ENCODE assay signal across 25 mouse cellular contexts in genomic region chr7:99378870-99379269, GRCm38 (mm10). TPM values are rescaled to one million over a fixed set of nuclear protein-coding genes. Genes with fewer than 3 reads are reported as not detected.
DNase-seq lines count a peak whose midpoint lies in the region; ATAC-seq and TF ChIP-seq lines count a peak whose summit lies in the region.
"Had no signal": no experiment of that assay in that cellular context is flagged by ENCODE, and none has a peak within 500 bp of the region (broad histone marks: within the 10 kb centered on the region; RNA-seq: fewer than 3 reads in every experiment).

No protein-coding gene starts in this region.

- no peak for TF ChIP-seq CTCF in heart, adult 2 months (IDR thresholded peaks at IDR 0.05)

- no peaks in the 10 kb centered on the region for H3K27me3 ChIP-seq in heart, embryonic 16.5 days (ENCODE audit: control insufficient read depth, insufficient read depth, low read length)
- H3K27me3 ChIP-seq in heart, adult 2 months (ENCODE audit: control insufficient read depth, insufficient read depth, low read length), result no peaks in the 10 kb centered on the region
- peaks cover 25% of the 10 kb centered on the region for H3K27me3 ChIP-seq in midbrain, embryonic 10.5 days (ENCODE audit: low read depth, poor library complexity, severe bottlenecking)
- H3K27me3 ChIP-seq in midbrain, embryonic 13.5 days, result no peaks in the 10 kb centered on the region
- H3K27me3 ChIP-seq in embryonic facial prominence, embryonic 10.5 days (replicated peaks; ENCODE audit: low read depth, poor library complexity, severe bottlenecking), result peaks cover 20% of the 10 kb centered on the region
- H3K27me3 ChIP-seq in neural tube, embryonic 13.5 days, result no peaks in the 10 kb centered on the region
- H3K27me3 ChIP-seq: lung, embryonic 15.5 days had no signal

- TF ChIP-seq EP300 in heart, adult 2 months (IDR thresholded peaks at IDR 0.05; ENCODE audit: insufficient read depth, low read depth, low read length), result no peak

- H3K4me2 ChIP-seq in heart, embryonic 16.5 days (ENCODE audit: low read depth, low read length), result no peak overlapping the region
- H3K4me2 ChIP-seq in midbrain, embryonic 13.5 days (replicated peaks), result no peak overlapping the region
- H3K4me2 ChIP-seq in neural tube, embryonic 13.5 days, result no peak overlapping the region
- H3K4me2 ChIP-seq: liver, embryonic 15.5 days; lung, embryonic 15.5 days; midbrain, embryonic 11.5 days had no signal

- no peak for DNase-seq in heart, adult 2 months
- DNase-seq in midbrain, embryonic 10.5 days (ENCODE audit: low spot score), result no peak
- DNase-seq in embryonic facial prominence, embryonic 10.5 days (ENCODE audit: low spot score), result no peak
- DNase-seq: adrenal gland, postnatal 10 days; cerebellum, adult 2 months; cerebellum, postnatal 36 days; forebrain, postnatal 0 days; gastrocnemius, postnatal 14 days; heart, adult 11 months; heart, postnatal 36 days; kidney, adult 2 months; kidney, postnatal 25 days; liver; lung, postnatal 4 days; thymus, adult 18-20 months; thymus, postnatal 4 days had no signal

- no peak for ATAC-seq in heart, embryonic 16.5 days (replicated peaks; ENCODE audit: extremely low read depth, insufficient read depth, low FRiP score)
- ATAC-seq in midbrain, embryonic 13.5 days, result no peak
- no peak for ATAC-seq in neural tube, embryonic 13.5 days (ENCODE audit: low read depth)
- no peak for ATAC-seq in CD4-positive, CD25-positive, alpha-beta regulatory T cell, adult 4 months
- ATAC-seq: forebrain, postnatal 0 days had no signal

- no peaks in the 10 kb centered on the region for H3K79me2 ChIP-seq in heart, adult 2 months (replicated peaks; ENCODE audit: control insufficient read depth, insufficient read depth, low read length)

- peaks cover 22% of the 10 kb centered on the region for H3K4me1 ChIP-seq in heart, embryonic 16.5 days (ENCODE audit: control insufficient read depth, insufficient read depth, low read length)
- peaks cover 8% of the 10 kb centered on the region for H3K4me1 ChIP-seq in heart, adult 2 months (ENCODE audit: control insufficient read depth, insufficient read depth, low read length)
- H3K4me1 ChIP-seq in midbrain, embryonic 10.5 days, result peaks cover 55% of the 10 kb centered on the region
- peaks cover 30% of the 10 kb centered on the region for H3K4me1 ChIP-seq in midbrain, embryonic 13.5 days (replicated peaks)
- H3K4me1 ChIP-seq in embryonic facial prominence, embryonic 10.5 days, result peaks cover 50% of the 10 kb centered on the region
- H3K4me1 ChIP-seq in neural tube, embryonic 13.5 days (replicated peaks), result peaks cover 43% of the 10 kb centered on the region

- H3K27ac ChIP-seq in heart, embryonic 16.5 days (ENCODE audit: low read length), result no peak overlapping the region
- H3K27ac ChIP-seq in heart, adult 2 months, result no peak overlapping the region
- H3K27ac ChIP-seq in midbrain, embryonic 10.5 days (replicated peaks), result peak overlapping the region; percentile 10
- no peak overlapping the region for H3K27ac ChIP-seq in midbrain, embryonic 13.5 days
- H3K27ac ChIP-seq in embryonic facial prominence, embryonic 10.5 days (replicated peaks), result peak overlapping the region; percentile 52
- H3K27ac ChIP-seq in neural tube, embryonic 13.5 days (replicated peaks), result no peak overlapping the region
- H3K27ac ChIP-seq: layer of hippocampus, adult 2 months; limb, embryonic 10.5 days; liver, embryonic 15.5 days; lung, embryonic 15.5 days had no signal

- H3K4me3 ChIP-seq in heart, embryonic 16.5 days (ENCODE audit: low read length), result no peak overlapping the region
- H3K4me3 ChIP-seq in heart, adult 2 months, result no peak overlapping the region
- H3K4me3 ChIP-seq in midbrain, embryonic 10.5 days, result no peak overlapping the region
- no peak overlapping the region for H3K4me3 ChIP-seq in midbrain, embryonic 13.5 days (replicated peaks)
- H3K4me3 ChIP-seq in embryonic facial prominence, embryonic 10.5 days, result no peak overlapping the region
- H3K4me3 ChIP-seq in neural tube, embryonic 13.5 days, result no peak overlapping the region
- H3K4me3 ChIP-seq: layer of hippocampus, adult 2 months; limb, embryonic 10.5 days; liver, embryonic 15.5 days; lung, embryonic 15.5 days had no signal

- no peaks in the 10 kb centered on the region for H3K9me3 ChIP-seq in heart, embryonic 16.5 days (replicated peaks; ENCODE audit: control insufficient read depth, low read length)
- no peaks in the 10 kb centered on the region for H3K9me3 ChIP-seq in midbrain, embryonic 10.5 days (replicated peaks)
- H3K9me3 ChIP-seq in midbrain, embryonic 13.5 days, result no peaks in the 10 kb centered on the region
- H3K9me3 ChIP-seq in embryonic facial prominence, embryonic 10.5 days, result no peaks in the 10 kb centered on the region
- H3K9me3 ChIP-seq in neural tube, embryonic 13.5 days, result no peaks in the 10 kb centered on the region
- H3K9me3 ChIP-seq: limb, embryonic 10.5 days; liver, embryonic 15.5 days; lung, embryonic 15.5 days had no signal

- H3K9ac ChIP-seq in heart, embryonic 16.5 days (ENCODE audit: low read length), result peak overlapping the region; percentile 27; the same call in 1 of the 2 replicates
- no peak overlapping the region for H3K9ac ChIP-seq in heart, adult 2 months (ENCODE audit: low read depth, low read length)
- H3K9ac ChIP-seq in midbrain, embryonic 13.5 days (replicated peaks), result no peak overlapping the region
- 0 out of 2 replicates have a peak overlapping the region, but pooled peaks have one; percentile 31 for H3K9ac ChIP-seq in neural tube, embryonic 13.5 days
- H3K9ac ChIP-seq: forebrain, postnatal 0 days; liver, embryonic 15.5 days; lung, embryonic 15.5 days had no signal

- intact Hi-C loops in heart, adult 2 months (cut with DNase I), result loop anchor here (10.0 kb wide), 1 partner anchor 176 kb away; no protein-coding TSS in a partner anchor

- no peaks in the 10 kb centered on the region for H3K36me3 ChIP-seq in heart, embryonic 16.5 days (ENCODE audit: control insufficient read depth, insufficient read depth)
- no peaks in the 10 kb centered on the region for H3K36me3 ChIP-seq in heart, adult 2 months (ENCODE audit: control insufficient read depth, insufficient read depth, low read length)
- no peaks in the 10 kb centered on the region for H3K36me3 ChIP-seq in midbrain, embryonic 10.5 days
- H3K36me3 ChIP-seq in midbrain, embryonic 13.5 days, result no peaks in the 10 kb centered on the region
- H3K36me3 ChIP-seq in embryonic facial prominence, embryonic 10.5 days (replicated peaks), result no peaks in the 10 kb centered on the region
- no peaks in the 10 kb centered on the region for H3K36me3 ChIP-seq in neural tube, embryonic 13.5 days
- H3K36me3 ChIP-seq: limb, embryonic 10.5 days; liver, embryonic 15.5 days; lung, embryonic 15.5 days had no signal

- 50% methylated on average over 8 of the region's 8 CpGs for WGBS in heart, embryonic 16.5 days
- 65% methylated on average over 8 of the region's 8 CpGs for WGBS in heart, adult 2 months
- WGBS in midbrain, embryonic 10.5 days, result 71% methylated on average over 8 of the region's 8 CpGs
- 78% methylated on average over 8 of the region's 8 CpGs for WGBS in midbrain, embryonic 13.5 days
- 46% methylated on average over 8 of the region's 8 CpGs for WGBS in embryonic facial prominence, embryonic 10.5 days
- 30% methylated on average over 8 of the region's 8 CpGs for WGBS in neural tube, embryonic 13.5 days

- no peak for TF ChIP-seq POLR2A in heart, adult 2 months (IDR thresholded peaks at IDR 0.05; ENCODE audit: insufficient read depth, low read depth, low read length)

RNA-seq across cellular contexts. Expression of gene Gdpd5, which starts 2.3 kb away (rescaled TPM):
- polyA plus RNA-seq in heart, embryonic 16.5 days (2015; fragmentation: Nextera tagmentation; extraction: Ambion mirVana), result 26.9 and 28.4 TPM in 2 replicates
- total RNA-seq in heart, adult 2 months (2021), result 10 to 100 TPM; 21.5 to 26.3 TPM
- 30.7 and 32.2 TPM in 2 replicates for polyA plus RNA-seq in heart, adult 2 months (2012; rRNA removed)
- polyA plus RNA-seq in midbrain, embryonic 10.5 days (2016; fragmentation: Nextera tagmentation; extraction: Ambion mirVana), result 23.5 and 28.2 TPM in 2 replicates
- polyA plus RNA-seq in midbrain, embryonic 13.5 days (2015; fragmentation: Nextera tagmentation; extraction: Ambion mirVana), result 42.5 and 46.4 TPM in 2 replicates
- polyA plus RNA-seq in embryonic facial prominence, embryonic 10.5 days (2016; fragmentation: Nextera tagmentation; extraction: Ambion mirVana), result 21.4 TPM in 2 replicates
- polyA plus RNA-seq in neural tube, embryonic 13.5 days (2015; fragmentation: Nextera tagmentation; extraction: Ambion mirVana), result 53.0 and 59.8 TPM in 2 replicates
- 10 to 100 TPM; 13.6 to 21.0 TPM for polyA plus RNA-seq in CD4-positive, CD25-positive, alpha-beta regulatory T cell, adult 4 months (2017; shearing (Covaris generic))

RNA-seq across cellular contexts. Expression of gene Serpinh1, which starts 25.8 kb away (rescaled TPM):
- 1,129 and 1,149 TPM in 2 replicates for polyA plus RNA-seq in heart, embryonic 16.5 days (2015; fragmentation: Nextera tagmentation; extraction: Ambion mirVana)
- total RNA-seq in heart, adult 2 months (2021), result 100 to 1,000 TPM; 214 to 275 TPM
- polyA plus RNA-seq in heart, adult 2 months (2012; rRNA removed), result 193 and 266 TPM in 2 replicates
- 789 and 882 TPM in 2 replicates for polyA plus RNA-seq in midbrain, embryonic 10.5 days (2016; fragmentation: Nextera tagmentation; extraction: Ambion mirVana)
- polyA plus RNA-seq in midbrain, embryonic 13.5 days (2015; fragmentation: Nextera tagmentation; extraction: Ambion mirVana), result 244 and 284 TPM in 2 replicates
- 1,061 and 1,072 TPM in 2 replicates for polyA plus RNA-seq in embryonic facial prominence, embryonic 10.5 days (2016; fragmentation: Nextera tagmentation; extraction: Ambion mirVana)
- polyA plus RNA-seq in neural tube, embryonic 13.5 days (2015; fragmentation: Nextera tagmentation; extraction: Ambion mirVana), result 462 and 484 TPM in 2 replicates
- polyA plus RNA-seq in CD4-positive, CD25-positive, alpha-beta regulatory T cell, adult 4 months (2017; shearing (Covaris generic)), result under 1 TPM in 1 of 2 experiments, not detected in 1; 0.15 TPM

Comparison
In these comparisons a context has a peak if more than half of its experiments do, and no peak if none do; other contexts are left out.
1. H3K27ac ChIP-seq: peak in midbrain, embryonic 10.5 days (single experiment) and embryonic facial prominence, embryonic 10.5 days (single experiment); none in heart, embryonic 16.5 days (single experiment), heart, adult 2 months (single experiment), midbrain, embryonic 13.5 days (single experiment) and neural tube, embryonic 13.5 days (single experiment).
2. H3K9ac ChIP-seq: peak in heart, embryonic 16.5 days (single experiment) and neural tube, embryonic 13.5 days (single experiment); none in heart, adult 2 months (single experiment) and midbrain, embryonic 13.5 days (single experiment).
3. RNA of gene Serpinh1, which starts 25.8 kb away (polyA plus RNA-seq): 1,129 to 1,149 TPM in heart, embryonic 16.5 days, 1,061 to 1,072 TPM in embryonic facial prominence, embryonic 10.5 days, 789 to 882 TPM in midbrain, embryonic 10.5 days, 462 to 484 TPM in neural tube, embryonic 13.5 days, 244 to 284 TPM in midbrain, embryonic 13.5 days and 193 to 266 TPM in heart, adult 2 months; 0.15 TPM in CD4-positive, CD25-positive, alpha-beta regulatory T cell, adult 4 months; every median in the first group is over 100 times any median in the second.